Mouse (Mus musculus): ENCODE measurements around the gene Ppp1r12c.

DNA sequence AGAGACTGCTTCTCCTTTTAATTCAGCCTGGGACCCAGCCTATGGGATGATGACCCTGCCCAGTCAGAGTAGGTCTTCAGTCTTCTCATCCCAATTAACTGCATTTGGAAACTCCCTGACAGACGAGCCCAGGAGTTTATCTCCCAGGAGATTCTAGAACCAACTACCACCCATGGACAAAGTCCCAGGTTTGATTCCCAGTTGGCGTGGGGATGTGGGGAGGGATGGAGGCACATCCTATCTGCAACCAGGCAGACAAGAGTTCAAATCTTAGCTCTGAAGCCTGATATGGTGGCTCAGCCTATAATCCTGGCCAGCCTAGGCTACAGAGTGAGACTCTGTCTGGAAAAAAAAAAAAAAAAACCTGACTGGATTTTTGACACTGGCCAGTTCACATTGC lies 63.8 kb downstream of the Ppp1r12c start:
- TF ChIP-seq CTCF (IDR thresholded peaks at IDR 0.05; ENCODE audit: low read depth) (no peak), EP300 (IDR thresholded peaks at IDR 0.05; ENCODE audit: low read depth) (no peak)
